Mouse (Mus musculus) left cerebral cortex, postnatal 4 days (tissue): ENCODE measurements around the gene Pde4a. TPM values are rescaled to one million over a fixed set of nuclear protein-coding genes. Genes with fewer than 3 reads are reported as not detected.

ENCODE experiments used
- DNase-seq: peaks from one replicate; pipeline ENCODE4 v3.0.0-alpha.2; 2022
- intact Hi-C: fragments of 180-260 bp; cut with DNase I; formaldehyde crosslinking; loops from one replicate; pipeline ENCODE4 v1.15.1; 2025
- total RNA-seq, 2 experiments: library from RNA; stranded (reverse); gene quantifications; 2 replicates each; pipeline ENCODE4 v1.2.3; 2021

Pde4a gene
- total RNA-seq, 2 experiments from 2014 or later = 44.4 to 47.3 TPM

DNA sequence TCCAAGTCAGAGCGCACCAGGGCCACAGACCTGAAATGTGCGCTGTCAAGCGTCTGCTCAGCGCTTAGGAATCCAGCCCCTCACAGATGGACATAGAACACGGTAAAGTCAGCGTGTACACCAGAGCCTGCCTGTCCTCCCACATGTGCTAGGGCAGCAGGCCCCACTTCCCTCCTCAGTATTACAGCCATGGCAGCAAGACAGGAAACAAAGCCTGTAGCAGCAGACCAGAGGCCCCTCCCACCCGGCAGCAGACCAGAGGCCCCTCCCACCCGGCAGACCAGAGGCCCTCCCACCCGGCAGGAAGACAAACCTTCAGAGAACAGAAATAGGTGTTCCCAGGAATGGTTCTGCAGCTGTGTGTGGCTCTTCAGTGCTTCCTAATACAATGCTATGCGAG, 18.8 kb upstream of the Pde4a start:
- no peak for DNase-seq
- intact Hi-C loops = no loop called here

DNA sequence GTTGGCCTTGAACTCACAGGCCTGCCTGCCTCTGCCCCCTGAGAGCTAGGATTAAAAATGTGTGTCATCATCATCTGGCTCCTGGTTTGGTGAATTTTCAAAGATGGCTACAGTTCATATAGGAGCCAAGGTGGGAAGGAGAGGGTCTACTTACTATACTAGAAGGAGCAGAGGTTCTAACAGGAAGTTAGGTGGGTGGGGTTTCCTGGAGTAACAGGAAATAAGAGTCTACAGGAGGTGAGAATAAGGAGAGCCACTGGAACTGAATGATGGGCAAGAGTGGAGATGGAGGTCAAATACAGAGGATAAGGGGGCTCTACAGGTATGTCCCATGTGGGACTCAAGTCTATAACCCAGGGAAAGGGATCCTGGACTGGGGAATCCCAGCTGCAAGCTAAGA, 17.1 kb upstream of the Pde4a start:
- DNase-seq = no peak
- intact Hi-C loops = no loop called here

DNA sequence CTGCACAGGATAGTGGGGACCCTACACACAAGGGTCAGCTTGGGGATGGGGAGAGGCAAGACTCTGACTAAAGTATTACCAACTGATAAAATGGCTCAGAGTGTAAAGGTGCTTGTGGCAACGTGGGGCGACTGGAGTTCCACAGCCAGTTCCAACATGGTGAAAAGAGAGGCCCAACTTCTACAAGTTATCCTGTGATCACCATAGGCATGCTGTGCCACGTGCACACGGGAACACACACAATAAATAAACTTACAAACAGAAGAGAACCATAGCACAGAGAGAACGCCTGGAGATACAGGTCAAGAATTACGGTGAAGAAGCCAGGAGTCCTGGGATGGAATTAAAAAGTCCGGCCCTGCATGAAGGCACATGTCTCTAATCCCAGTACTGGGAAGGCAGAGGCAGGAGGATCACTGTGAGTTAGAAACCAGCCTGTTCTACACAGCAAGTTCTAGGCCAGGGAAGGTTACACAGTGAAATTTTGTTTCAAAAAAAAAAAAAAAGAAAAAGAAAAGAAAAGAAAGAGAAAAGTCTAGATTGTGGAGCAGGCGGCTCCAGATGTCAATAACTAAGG, 16.3 kb upstream of the Pde4a start:
- intact Hi-C loops = no loop called here
- DNase-seq = no peak

DNA sequence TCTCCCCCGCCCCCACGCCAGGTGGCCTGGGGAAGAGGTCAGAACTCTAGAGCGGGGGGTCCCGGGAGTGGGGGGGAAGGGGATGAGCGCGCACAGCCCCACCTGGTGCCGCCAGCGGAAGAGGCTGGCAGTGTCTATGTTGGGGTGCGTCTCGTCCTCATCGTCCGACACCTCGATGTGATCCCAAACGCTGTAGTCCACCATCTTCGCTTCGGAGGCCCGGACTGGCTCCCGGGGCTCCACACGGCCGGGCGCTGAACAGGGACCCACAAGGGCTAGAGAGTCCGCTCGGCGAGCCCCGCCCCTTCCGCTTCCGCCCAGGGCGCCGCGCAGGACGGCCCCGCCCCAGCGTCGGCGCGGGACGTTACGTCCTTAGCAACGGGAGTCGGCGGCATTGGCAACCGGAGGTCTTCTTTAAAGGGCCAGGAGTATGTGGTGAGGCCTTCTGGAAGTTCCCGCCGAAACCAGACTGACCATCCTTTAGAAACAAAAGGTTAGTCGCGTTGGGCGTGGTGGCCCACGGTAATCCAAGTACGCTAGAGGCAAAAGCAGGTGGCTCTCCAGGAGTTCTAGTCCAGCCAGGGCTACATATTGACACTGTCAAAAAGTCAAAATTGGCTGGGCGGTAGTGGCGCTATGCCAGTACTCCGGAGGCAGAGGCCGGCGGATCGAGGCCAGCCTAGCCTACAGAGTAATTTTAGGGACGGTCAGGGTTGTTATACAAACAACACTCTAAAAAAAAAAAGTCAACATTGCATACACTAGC, 15.7 kb upstream of the Pde4a start, which contains the start of gene Cdc37:
Cdc37 (minus strand) TSS at position 329 of the 766 bp plus-strand sequence.
- intact Hi-C loops = no loop called here
- DNase-seq = peak; percentile 94

DNA sequence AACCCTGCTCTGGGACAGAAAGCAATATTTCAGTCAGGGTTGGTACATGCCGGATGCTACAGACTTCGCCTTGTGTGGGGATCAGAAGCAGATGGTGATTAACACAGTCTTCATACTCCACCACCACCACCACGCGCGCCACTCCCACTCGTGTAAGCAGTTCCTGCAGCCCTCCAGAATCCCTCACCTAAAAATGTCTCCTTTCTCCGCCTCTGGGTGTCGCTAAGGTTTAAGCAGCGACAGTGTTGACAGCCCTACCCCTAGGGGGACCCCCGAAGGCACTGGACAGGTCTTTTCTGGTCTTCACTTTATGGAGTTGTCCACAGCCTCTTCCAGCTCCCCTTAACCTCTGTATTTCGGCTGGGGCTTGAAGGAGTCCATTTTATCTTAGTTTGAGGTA, 12.8 kb upstream of the Pde4a start:
- peak; percentile 67 for DNase-seq
- intact Hi-C loops = no loop called here

DNA sequence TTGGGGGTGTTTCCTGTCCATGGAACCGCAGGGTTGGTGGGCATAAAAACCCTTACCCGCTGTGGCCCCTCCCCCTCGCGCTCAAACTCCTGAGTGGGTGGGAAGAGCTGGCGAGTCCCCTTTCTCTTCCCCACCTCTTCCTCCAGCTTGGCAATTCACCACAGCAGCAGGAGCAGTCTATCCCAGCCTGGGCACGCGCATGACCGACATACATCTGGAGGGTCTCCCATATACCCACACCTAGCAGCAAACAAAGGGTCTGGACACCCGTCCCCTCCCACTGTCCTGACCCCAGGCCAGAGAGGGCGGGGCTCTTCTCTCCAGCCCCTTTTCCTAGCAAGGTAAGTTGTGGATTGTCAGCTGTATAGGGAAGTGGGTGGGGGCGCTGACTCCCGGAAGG, 12.2 kb upstream of the Pde4a start:
- no peak for DNase-seq
- intact Hi-C loops = no loop called here

DNA sequence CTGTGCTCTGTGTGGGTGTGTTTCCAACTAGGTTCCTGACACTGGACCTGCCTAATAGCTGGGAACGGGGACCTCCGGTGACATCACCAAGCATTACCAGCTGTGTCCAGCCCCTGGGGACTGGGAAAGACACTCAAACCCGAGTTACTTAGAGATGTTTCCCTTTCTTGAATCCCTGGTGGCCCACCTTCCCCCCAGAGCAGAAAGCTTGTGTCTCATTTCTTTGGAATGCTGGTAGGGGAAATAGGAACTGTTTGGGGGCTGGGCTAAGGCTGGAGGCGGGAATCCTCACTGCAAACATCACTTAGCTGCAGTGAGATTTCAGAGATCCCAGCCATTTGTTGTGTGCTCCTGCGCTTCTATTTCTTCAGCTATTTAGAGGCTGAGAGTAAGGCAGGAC, 11.7 kb upstream of the Pde4a start:
- intact Hi-C loops = no loop called here
- DNase-seq = no peak

DNA sequence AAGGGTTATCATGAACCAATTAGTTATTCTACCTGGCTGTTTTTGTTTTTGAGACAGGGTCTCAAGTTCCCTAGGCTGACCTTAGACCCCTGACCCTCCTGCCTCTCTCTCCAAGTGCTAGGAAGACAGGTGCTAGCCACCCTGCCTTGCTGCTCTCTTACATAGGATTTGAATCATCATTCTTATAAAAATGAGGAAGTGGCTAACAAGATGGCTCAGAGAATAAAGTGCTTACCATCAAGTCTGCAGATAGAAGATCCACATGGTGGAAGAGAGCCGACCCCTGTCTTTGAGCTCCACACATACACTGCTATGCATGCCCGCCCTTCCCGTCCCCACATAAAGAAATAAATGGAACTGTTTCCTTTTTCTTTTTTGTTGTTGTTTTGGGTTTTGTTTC, 10.7 kb upstream of the Pde4a start:
- DNase-seq = no peak
- intact Hi-C loops = no loop called here

DNA sequence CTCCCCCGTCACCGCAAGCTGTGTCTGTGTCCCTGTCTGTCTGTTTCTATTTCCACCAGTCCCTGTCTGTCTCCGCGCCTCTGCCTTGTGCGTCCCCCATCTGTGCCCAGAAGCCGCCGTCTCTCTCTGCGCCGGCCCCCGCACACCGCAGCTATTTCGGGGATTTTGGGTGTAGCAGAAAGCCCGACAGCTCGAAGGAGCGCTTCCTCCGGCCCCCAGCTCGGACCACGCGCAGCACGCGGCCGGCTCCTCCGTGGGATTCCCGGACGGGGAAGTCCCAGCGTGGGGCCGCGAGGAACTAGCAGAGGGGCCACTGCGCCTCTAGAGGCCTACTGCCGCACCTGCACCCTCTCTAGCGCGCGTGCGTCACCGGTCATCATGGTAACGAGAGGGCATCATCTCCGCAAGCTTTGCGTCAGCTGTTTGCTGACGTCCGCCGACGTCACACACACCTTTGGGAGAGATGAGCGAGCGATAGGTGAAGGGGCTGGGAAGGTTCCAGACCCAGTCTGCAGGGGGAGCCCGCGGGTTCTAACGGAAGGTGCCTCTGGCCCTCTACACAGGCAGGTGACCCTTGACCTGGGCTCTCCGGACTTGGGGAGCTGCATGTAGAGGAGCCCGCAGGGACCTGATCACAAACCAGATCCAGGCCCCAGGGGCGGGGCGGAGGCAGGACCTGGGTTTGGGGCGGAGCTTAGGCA, 4.2 kb upstream of the Pde4a start:
- DNase-seq = peak; percentile 88
- intact Hi-C loops = no loop called here

DNA sequence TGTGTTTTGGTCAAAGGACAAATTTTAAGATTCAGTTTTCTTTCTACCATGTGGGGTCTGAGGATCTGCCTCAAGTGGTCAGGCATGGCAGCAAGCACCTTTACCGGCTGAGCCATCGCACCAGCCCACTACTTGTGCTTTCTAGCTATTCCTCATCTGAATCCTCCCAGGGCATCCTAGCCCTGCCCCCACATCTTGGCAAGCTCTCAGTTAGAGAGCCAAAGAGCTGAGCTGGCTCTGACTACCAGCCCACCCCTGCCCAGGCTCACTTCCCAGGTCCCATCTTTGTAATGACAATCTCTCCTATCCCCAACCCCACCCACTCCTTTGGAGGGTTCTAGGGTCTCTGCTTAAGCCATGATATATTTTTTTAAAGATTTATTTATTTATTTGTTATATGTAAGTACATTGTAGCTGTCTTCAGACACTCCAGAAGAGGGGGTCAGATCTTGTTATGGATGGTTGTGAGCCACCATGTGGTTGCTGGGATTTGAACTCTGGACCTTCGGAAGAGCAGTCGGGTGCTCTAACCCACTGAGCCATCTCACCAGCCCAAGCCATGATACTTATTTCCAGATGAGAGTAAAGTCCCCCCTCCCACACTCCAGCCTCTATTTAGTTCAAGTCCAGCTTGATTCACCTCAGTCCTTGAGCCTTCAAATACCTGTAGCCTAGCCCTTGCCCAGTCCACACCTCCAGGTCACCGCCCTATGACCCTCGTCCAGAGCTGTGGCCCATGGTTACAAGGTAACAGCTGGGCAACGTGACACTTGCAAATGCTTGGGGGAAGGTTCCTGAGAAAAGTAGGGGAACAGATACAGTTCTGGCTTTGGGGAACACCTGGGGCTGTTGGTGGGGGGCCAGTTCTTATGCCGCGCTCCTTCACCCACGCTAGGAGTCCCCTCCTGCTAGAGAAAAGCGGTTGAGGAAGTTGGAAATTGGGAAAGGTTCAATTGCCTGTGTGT, 2.1 kb upstream of the Pde4a start:
- DNase-seq = no peak
- intact Hi-C loops = no loop called here

DNA sequence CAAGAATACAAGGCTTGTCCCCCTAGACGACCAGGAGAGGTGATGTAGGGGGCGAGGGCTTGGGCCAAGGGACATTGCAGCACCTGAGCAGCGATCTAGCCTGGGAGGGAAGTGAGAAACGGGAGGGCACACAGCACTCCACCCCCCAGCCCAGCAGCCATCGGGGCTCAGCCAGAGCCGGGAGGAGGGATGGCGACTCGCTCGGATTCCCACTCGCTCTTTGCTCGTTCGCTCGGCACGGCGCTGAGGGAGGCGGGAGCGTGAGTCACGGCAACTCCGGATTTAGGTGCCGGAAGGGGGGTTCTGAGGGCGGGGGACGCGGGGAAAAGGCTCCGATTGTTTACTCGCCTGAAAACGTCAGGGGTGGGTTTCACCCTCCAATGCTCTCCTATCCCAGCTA, 1.4 kb upstream of the Pde4a start:
- no peak for DNase-seq
- intact Hi-C loops = no loop called here

DNA sequence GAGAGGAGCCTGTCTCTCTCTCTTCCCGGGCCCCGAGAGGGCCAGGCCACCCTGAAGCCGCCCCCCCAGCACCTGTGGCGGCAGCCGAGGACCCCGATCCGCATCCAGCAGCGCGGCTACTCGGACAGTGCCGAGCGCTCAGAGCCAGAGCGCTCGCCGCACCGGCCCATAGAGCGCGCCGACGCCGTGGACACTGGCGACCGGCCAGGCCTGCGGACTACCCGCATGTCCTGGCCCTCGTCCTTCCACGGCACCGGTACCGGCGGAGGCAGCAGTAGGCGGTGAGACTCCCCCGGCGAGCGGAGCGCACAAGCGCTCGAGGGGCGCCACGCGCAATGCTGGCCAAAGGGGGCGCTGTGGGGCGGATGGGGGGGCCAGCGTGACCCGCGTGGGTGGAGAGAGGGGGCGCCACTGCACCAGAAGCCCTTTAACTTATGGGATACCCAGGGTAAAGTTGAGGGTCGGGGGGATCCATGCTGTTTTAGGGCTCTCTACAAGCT, 488 bp downstream of the Pde4a start:
- peak; percentile 33 for DNase-seq
- intact Hi-C loops = no loop called here

DNA sequence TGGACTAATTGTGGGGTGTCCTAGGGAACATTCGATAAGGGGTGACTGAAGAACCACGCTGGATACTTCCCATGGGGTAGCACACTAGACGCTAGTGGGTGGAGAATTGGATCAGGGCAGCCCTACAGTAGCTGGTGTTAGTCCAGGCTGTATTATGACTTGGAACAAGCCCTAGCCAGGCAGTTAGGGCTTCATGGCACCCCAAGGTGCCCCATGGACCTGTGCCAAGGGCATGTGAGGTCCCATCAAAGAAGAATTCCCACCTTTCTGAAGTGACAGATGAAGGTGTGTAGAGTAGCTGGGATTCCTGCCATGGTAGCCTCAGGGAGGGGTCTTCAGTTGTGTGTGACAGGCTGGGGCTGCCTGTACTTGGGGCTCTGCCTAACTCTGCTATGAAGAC, 1.0 kb downstream of the Pde4a start:
- intact Hi-C loops = no loop called here
- no peak for DNase-seq

DNA sequence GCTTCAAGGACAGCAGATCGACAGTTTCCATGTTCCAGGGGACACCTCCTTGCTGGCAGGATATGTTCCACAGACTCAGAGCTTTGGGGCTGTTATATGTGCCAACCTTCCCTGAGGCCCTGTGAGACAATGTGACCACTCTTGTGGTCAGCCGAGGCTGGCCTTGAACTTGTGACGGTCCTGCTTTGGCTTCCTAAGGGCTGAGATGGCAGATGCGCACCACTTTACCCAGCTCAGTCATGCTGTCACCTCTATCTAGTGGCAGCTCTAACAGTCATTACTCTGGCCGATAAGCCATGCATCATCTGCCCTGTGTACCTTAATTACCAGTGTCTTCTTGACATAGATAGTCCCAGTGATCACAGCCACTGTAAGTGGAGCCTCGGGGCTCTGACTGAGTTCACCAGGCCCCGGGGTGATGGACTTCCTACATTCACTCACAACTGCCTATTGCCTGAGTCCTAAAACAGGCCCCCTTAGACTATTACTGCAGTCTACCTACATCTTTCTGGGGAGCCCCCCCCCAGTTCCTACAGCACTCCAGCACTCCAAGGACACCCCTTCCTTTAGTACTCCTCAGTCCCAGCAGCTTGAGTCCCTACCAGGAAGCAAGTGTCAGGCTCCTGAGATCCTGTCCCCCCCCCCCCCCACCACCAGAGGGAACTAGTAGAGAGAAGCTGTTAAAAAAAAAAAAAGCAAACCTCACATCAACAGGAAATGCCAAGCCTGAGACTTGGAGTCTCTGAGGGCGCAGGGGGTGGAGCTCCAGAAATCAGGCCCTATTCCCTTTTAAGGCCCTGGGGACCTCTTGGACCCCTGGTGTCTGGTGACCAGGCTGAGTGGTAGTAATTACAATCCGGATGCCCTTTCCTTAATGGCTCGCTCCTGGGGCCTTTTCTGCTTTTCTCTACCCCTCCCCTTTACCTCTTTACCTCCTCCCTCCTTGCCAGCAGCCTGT, 1.9 kb downstream of the Pde4a start:
- intact Hi-C loops = no loop called here
- no peak for DNase-seq

DNA sequence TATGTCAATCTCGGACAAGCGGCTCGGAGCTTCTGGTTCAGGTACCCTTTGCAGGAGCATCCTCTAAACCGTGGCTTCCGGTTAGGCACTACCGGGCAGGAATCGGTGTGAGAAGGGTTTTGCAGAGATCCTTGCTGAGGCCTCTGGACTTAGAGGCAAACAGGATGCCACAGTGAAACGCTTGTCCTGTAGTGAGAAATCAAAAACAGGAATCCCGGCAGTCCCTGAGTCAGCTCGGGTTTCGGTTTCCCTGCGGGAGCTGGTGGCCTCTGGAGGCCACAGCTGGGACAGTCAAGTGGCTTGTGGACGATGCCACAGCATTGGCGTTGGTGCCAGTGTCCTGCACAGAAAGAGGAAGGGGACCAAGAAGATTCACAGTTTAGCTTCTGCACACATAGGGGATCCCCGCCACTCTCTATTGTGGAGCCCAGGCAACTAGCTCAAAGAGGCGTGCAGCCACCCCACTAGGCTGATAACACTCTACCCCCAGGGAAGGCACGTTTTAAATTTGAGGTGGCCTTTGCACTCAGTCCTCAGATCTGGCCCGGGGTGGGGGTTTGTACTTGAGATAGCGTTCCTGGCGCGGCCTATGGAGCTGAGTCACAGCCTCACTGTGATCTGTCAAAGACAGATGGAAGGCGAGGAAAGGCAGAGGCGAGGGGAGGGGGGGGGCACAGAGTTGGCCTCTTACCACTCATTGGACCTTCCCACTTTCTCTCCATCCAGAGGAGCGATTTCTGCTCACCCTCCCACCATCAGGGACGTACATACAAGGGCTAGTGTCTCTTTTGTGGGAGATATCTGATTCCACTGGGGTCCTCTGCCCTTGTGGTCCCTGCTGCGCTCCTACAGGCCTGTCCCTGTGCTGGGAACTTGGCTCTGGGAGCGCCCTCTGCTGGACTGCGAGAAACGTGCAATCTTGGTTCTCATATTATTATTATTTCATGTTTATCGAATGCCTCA, 2.9 kb downstream of the Pde4a start:
- DNase-seq = peak; percentile 80
- intact Hi-C loops = no loop called here

DNA sequence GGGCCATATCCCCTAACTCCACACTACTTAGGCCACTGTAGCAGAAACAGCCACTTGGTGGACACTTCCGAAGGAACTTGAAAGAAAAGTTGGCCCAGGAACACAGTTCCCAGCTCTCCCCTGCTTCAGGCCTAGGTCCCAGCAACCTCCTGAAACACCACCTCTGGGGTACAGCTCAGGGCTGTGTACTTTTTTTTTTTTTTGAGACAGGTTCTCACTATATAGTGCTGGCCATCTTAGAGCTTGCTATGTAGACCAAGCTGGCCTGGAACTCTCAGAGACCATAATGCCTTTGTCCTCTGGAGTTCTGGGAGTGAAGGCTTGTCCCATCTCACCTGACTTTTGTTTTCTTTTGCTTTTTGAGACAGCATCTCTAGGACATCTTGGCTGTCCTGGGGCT, 3.6 kb downstream of the Pde4a start:
- no peak for DNase-seq
- intact Hi-C loops = no loop called here

DNA sequence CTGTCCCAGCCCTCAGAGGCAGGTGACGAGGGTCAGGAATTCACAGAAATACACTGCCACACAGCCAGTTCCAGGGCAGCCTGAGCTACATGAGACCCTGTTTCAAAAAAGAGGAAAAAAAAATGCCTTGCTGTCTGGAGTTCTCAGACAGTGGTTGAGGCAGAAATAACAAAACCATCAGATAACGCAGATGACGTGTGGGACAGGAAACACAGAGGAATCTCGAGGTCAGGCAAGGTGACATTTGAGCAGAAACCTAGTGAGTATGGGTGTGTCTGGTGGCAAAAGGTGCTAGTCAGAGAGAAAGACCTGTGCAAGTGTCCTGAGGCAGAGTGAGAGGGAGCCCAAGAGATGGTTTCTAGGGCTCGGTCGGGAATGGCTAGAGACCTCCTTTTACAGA, 6.8 kb downstream of the Pde4a start:
- no peak for DNase-seq
- intact Hi-C loops = no loop called here

DNA sequence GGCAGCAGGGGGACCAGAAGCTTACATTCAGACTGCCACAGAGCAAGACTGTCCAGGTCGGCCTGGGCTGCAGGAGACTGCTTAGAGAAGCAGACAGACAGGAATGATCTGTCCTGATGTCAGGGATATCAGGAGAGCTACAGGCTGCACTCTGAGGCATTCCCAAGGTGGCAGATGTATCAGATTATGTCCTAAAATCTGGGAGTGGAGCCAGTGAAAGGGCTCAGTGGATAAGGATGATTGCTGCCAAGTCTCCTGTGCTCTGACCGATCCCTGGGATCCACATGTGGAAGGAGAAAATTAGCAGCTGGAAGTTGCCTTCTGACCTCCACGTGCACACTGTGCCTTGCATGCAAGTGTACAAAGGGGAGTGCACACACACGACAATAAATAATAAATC, 14.9 kb downstream of the Pde4a start:
- intact Hi-C loops = no loop called here

More for the DNA sequence above, 14.9 kb downstream of the Pde4a start:
- DNase-seq = no peak
